Mouse (Mus musculus) lung, embryonic 16.5 days (tissue): ENCODE measurements around the gene Syne1. TPM values are rescaled to one million over a fixed set of nuclear protein-coding genes. Genes with fewer than 3 reads are reported as not detected.
A peak's percentile ranks its signal among the peaks of the same experiment; 100 is the strongest.

Experiments used
- ATAC-seq: fragments of 200-750 bp; cut with Nextera tagmentation; 2 replicates; pipeline ENCODE4 v1.8.0; 2017; ENCODE audit warnings: low read depth, mild to moderate bottlenecking, moderate library complexity
- H3K27ac ChIP-seq: fragments of 300-500 bp; sonication (generic); 2 replicates; pipeline ENCODE4 v1.5.1; 2014; ENCODE audit warnings: mild to moderate bottlenecking, control low read depth, low read length
- H3K27me3 ChIP-seq: fragments of 300-500 bp; sonication (generic); 2 replicates; pipeline ENCODE4 v1.6.1; 2014; ENCODE audit warnings: low read depth, low read length, mixed read lengths; ENCODE audit not compliant: control insufficient read depth, insufficient read depth
- H3K36me3 ChIP-seq: fragments of 300-500 bp; sonication (generic); 2 replicates; pipeline ENCODE4 v1.6.1; 2014; ENCODE audit warnings: low read length; ENCODE audit not compliant: control insufficient read depth, insufficient read depth
- H3K4me1 ChIP-seq: fragments of 300-500 bp; sonication (generic); replicated peaks from 2 replicates; pipeline ENCODE4 v1.6.1; 2014; ENCODE audit warnings: low read length, mixed read lengths; ENCODE audit not compliant: control insufficient read depth, insufficient read depth
- H3K4me2 ChIP-seq: fragments of 300-500 bp; sonication (generic); 2 replicates; pipeline ENCODE4 v1.6.1; 2014; ENCODE audit warnings: low read depth, low read length, control low read depth
- H3K4me3 ChIP-seq: fragments of 300-500 bp; sonication (generic); 2 replicates; pipeline ENCODE4 v1.5.1; 2014; ENCODE audit warnings: mild to moderate bottlenecking, low read length, control low read depth
- H3K9ac ChIP-seq: fragments of 300-500 bp; sonication (generic); 2 replicates; pipeline ENCODE4 v1.6.1; 2014; ENCODE audit warnings: low read length, control low read depth
- H3K9me3 ChIP-seq: fragments of 300-500 bp; sonication (generic); 2 replicates; pipeline ENCODE4 v1.6.1; 2016; ENCODE audit warnings: low read length; ENCODE audit not compliant: control insufficient read depth
- WGBS: fragments of 180-500 bp; shearing (Covaris S2); extraction: QIAGEN DNeasy Blood & Tissue Kit; methylation state at CpG from one replicate; pipeline ENCODE4 v1.1.7; 2014; 5-methylcytosine and 5-hydroxymethylcytosine counted together
- polyA plus RNA-seq: library from polyadenylated mRNA; unstranded; fragments of >200 nt; fragmentation: Nextera tagmentation; extraction: Ambion mirVana; gene quantifications from 2 replicates; pipeline ENCODE4 v1.2.1, GENCODE M21; 2015

The Syne1 gene
- polyA plus RNA-seq, 1 experiment from 2014 or later, result 4.3 TPM

DNA sequence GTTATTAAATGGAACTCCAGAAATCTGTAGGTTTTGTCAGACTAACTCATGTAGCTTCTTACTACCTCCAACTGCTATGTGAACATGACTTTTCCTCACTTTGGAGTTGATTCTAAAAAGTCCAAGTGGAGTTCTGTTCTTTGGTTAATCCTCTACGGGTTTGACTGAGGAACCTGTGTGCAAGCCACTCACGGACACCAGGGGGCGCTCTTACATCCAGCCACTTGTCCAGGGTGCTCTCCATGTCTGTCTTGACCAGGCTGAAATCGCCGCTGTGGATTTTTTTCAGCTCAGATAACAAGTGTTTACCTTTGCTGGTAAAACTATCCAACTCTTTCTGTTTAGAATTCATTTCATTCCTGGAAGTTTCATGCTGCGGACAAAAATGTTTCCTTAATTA, 233.7 kb downstream of the Syne1 start:
- no peaks in the 10 kb centered on the region for H3K27me3 ChIP-seq
- H3K27ac ChIP-seq, result no peak overlapping the region
- no peak overlapping the region for H3K9ac ChIP-seq
- H3K4me3 ChIP-seq, result no peak overlapping the region
- WGBS, result 6% methylated on average over 6 of the region's 6 CpGs
- no peaks in the 10 kb centered on the region for H3K36me3 ChIP-seq
- no peaks in the 10 kb centered on the region for H3K4me1 ChIP-seq
- ATAC-seq, result 0 out of 2 replicates have a peak, but pooled peaks have one; percentile 41
- H3K4me2 ChIP-seq, result no peak overlapping the region
- H3K9me3 ChIP-seq, result no peaks in the 10 kb centered on the region

GRCm38 (mm10) chr10:5312437-5312836, 238.8 kb downstream of the Syne1 start:
- Histone ChIP-seq H3K27ac (no peak overlapping the region), H3K4me1 (0 out of 2 replicates have a peak, but pooled peaks cover 7% of the 10 kb centered on the region), H3K36me3 (no peaks in the 10 kb centered on the region), H3K27me3 (no peaks in the 10 kb centered on the region), H3K9me3 (no peaks in the 10 kb centered on the region), H3K4me2 (no peak overlapping the region), H3K9ac (no peak overlapping the region), H3K4me3 (no peak overlapping the region)
- no peak for ATAC-seq
- 75% methylated on average over 4 of the region's 4 CpGs for WGBS

DNA sequence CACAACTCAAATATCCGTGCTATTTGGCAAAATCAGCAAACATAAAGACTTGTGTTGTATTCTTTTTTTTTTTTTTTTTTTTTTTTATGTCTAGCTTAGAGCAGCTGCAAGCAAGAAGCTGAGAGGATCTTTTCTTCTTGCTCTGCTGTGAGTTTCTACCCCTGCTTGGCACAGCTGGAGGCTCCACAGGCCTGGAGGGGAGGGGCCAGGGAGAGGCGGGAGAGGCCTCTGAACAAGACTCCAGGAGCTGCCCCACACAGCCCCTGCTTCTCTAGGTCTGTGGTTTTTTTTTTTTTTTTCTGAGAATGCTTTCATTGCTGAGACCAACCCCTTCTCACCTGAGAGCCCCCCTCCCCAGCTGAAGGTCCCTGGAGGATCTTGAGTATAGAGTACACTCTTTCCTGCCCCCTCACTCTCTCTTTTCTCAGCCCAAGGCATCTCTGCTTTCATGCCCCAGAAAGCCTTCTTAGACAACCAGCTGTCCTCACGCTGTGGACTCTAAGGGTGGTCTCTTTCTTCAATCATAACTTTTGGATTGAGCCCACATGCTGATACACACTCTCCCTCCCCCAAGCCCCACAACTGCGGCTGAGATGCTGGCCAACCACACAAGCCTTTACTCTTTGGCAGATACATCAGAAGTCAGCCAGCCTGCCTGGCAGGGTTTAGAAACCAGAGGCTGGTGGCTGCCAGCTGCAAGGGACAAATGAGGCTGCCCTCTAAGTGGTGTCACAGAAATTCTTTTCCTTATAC, 241.1 kb downstream of the Syne1 start:
- no peaks in the 10 kb centered on the region for H3K9me3 ChIP-seq
- H3K27me3 ChIP-seq, result no peaks in the 10 kb centered on the region
- ATAC-seq, result peak; percentile 91
- no peak overlapping the region for H3K9ac ChIP-seq
- H3K4me3 ChIP-seq, result no peak overlapping the region
- WGBS, result 29% methylated on average over 4 of the region's 4 CpGs
- H3K4me1 ChIP-seq, result 0 out of 2 replicates have a peak, but pooled peaks cover 7% of the 10 kb centered on the region
- no peak overlapping the region for H3K4me2 ChIP-seq
- no peaks in the 10 kb centered on the region for H3K36me3 ChIP-seq
- H3K27ac ChIP-seq, result peak overlapping the region; percentile 83

- Histone ChIP-seq H3K9me3 (no peaks in the 10 kb centered on the region), H3K27me3 (no peaks in the 10 kb centered on the region), H3K4me1 (0 out of 2 replicates have a peak, but pooled peaks cover 7% of the 10 kb centered on the region), H3K4me2 (0 out of 2 replicates have a peak overlapping the region, but pooled peaks have one; percentile 17), H3K36me3 (no peaks in the 10 kb centered on the region), H3K4me3 (no peak overlapping the region), H3K9ac (peak overlapping the region; percentile 20; the same call in 1 of the 2 replicates), H3K27ac (peak overlapping the region; percentile 76)
- ATAC-seq, result 0 out of 2 replicates have a peak, but pooled peaks have one; percentile 23
- WGBS, result 46% methylated on average over 10 of the region's 10 CpGs
These were observed 241.9 kb downstream of the Syne1 start for GRCm38 (mm10) chr10:5309398-5309797.

GRCm38 (mm10) chr10:5305555-5305954, 245.7 kb downstream of the Syne1 start:
- H3K27ac ChIP-seq, result no peak overlapping the region
- H3K4me1 ChIP-seq, result 0 out of 2 replicates have a peak, but pooled peaks cover 6% of the 10 kb centered on the region
- no peak overlapping the region for H3K4me3 ChIP-seq
- H3K27me3 ChIP-seq, result no peaks in the 10 kb centered on the region
- H3K4me2 ChIP-seq, result no peak overlapping the region
- no peaks in the 10 kb centered on the region for H3K9me3 ChIP-seq
- H3K9ac ChIP-seq, result no peak overlapping the region
- WGBS, result 17% methylated on average over 6 of the region's 6 CpGs
- ATAC-seq, result peak; percentile 62; the same call in 1 of the 2 replicates
- no peaks in the 10 kb centered on the region for H3K36me3 ChIP-seq

DNA sequence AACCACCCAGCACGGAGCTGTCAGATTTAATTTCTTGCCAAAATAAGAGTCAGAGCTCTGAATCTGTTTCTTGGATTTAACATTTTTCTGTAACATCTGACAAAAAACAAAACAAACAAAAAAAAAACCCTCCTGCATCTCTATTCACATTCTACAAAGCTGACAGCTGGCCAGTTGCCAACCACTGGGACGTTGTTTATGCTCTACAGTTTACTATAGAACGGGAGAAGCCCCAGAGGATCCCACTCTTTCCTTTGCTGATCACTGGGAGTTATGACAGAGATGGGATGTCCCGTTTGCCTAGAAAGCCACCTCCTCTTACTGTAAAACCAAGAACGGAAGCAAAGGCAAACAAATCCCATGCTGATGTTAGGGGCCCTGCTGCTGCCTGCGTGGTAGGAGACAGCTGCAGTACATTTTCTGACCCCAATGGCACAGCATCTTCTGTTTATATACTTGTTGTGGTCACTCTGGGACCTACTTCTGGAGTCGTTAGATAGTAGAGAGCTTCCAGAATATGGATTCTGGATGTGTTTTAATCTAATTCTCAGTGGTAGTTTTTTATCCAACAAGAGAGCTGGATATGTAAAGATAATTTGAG, 255.9 kb downstream of the Syne1 start:
- H3K4me1 ChIP-seq, result peaks cover 9% of the 10 kb centered on the region
- peak; percentile 93 for ATAC-seq
- H3K4me2 ChIP-seq, result no peak overlapping the region
- H3K9ac ChIP-seq, result no peak overlapping the region
- no peak overlapping the region for H3K4me3 ChIP-seq
- H3K27me3 ChIP-seq, result no peaks in the 10 kb centered on the region
- peaks cover 2% of the 10 kb centered on the region; the same call in 1 of the 2 replicates for H3K9me3 ChIP-seq
- 15% methylated on average over 7 of the region's 7 CpGs for WGBS
- peak overlapping the region; percentile 53 for H3K27ac ChIP-seq
- H3K36me3 ChIP-seq, result no peaks in the 10 kb centered on the region

GRCm38 (mm10) chr10:5289575-5289909, 261.7 kb downstream of the Syne1 start:
- Histone ChIP-seq H3K36me3 (no peaks in the 10 kb centered on the region), H3K4me2 (peak overlapping the region; percentile 54; the same call in 1 of the 2 replicates), H3K4me1 (peaks cover 5% of the 10 kb centered on the region), H3K9me3 (peaks cover 2% of the 10 kb centered on the region; the same call in 1 of the 2 replicates), H3K4me3 (peak overlapping the region; percentile 48), H3K9ac (peak overlapping the region; percentile 70), H3K27ac (peak overlapping the region; percentile 95), H3K27me3 (no peaks in the 10 kb centered on the region)
- peak; percentile 70 for ATAC-seq
- WGBS, result 30% methylated on average over 5 of the region's 5 CpGs

DNA sequence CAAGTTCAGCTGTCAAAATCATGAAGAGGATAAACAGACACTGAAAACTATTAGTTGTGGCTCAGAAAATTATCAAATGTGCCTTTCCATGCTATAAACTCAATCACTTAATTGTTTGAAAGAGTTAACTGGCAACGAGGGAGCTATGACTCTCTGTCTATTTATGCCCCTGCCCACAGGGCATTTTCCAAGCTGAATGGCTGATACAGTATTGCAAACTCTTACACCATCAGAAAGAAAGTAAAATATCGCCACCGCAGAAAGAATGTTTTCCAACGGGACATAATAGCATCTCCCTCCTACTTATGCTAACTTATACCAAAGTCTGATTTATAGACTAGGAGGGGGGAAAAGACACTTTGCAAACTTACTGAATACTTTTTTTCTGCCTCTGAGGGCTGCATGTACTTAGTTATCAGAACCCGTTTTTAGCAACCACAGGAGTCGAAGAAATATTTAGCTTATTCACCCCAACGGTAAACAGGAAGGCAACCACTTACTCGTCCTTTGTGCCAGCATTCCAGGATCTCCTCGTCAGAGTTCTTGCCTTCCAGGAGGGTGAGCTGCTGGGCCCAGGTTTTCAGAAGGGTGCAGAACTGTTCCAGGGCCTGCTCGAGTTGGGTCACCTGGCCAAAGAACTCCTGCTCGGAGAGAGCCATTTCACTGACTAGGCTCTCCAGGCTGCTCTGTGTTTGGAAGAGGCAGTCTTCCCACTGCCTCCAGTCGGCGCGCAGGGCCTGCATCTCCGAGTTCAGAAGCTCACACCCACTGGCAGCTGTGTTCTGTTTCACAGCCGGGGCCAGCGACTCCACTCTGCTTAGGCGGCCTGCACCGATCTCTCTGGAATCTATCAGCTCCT, 262.3 kb downstream of the Syne1 start:
- Histone ChIP-seq H3K9ac (peak overlapping the region; percentile 70), H3K4me2 (peak overlapping the region; percentile 54), H3K36me3 (no peaks in the 10 kb centered on the region), H3K27ac (peak overlapping the region; percentile 95), H3K4me3 (peak overlapping the region; percentile 48), H3K27me3 (no peaks in the 10 kb centered on the region), H3K4me1 (peaks cover 5% of the 10 kb centered on the region), H3K9me3 (peaks cover 2% of the 10 kb centered on the region; the same call in 1 of the 2 replicates)
- 12% methylated on average over 19 of the region's 19 CpGs for WGBS
- peak; percentile 90 for ATAC-seq
